In genomic region chr15:98170365-98170764, GRCm38 (mm10) we compare ENCODE assay signal across 10 mouse cellular contexts. TPM values are rescaled to one million over a fixed set of nuclear protein-coding genes. Genes with fewer than 3 reads are reported as not detected.
DNase-seq lines count a peak whose midpoint lies in the region; ATAC-seq lines count a peak whose summit lies in the region.
"Had no signal": no experiment of that assay in that cellular context is flagged by ENCODE, and none has a peak within 500 bp of the region (broad histone marks: within the 10 kb centered on the region; RNA-seq: fewer than 3 reads in every experiment).

No protein-coding gene starts in this region.

- H3K9me3 ChIP-seq in forebrain, embryonic 16.5 days (ENCODE audit: control insufficient read depth, low read length) = no peaks in the 10 kb centered on the region
- no peaks in the 10 kb centered on the region for H3K9me3 ChIP-seq in intestine, embryonic 15.5 days
- no peaks in the 10 kb centered on the region for H3K9me3 ChIP-seq in kidney, embryonic 16.5 days (ENCODE audit: low read length)

- H3K36me3 ChIP-seq in forebrain, embryonic 16.5 days (ENCODE audit: control insufficient read depth, insufficient read depth) = no peaks in the 10 kb centered on the region
- no peaks in the 10 kb centered on the region for H3K36me3 ChIP-seq in intestine, embryonic 15.5 days
- H3K36me3 ChIP-seq in kidney, embryonic 16.5 days (ENCODE audit: insufficient read depth, low read length) = no peaks in the 10 kb centered on the region

- intact Hi-C loops in heart, postnatal 36 days (cut with DNase I) = loop anchor here (5.0 kb wide), 1 partner anchor 78 kb away; the partner anchor contains the start of genes Pfkm and Senp1

- ATAC-seq in forebrain, embryonic 16.5 days = no peak
- no peak for ATAC-seq in intestine, embryonic 15.5 days
- ATAC-seq in kidney, embryonic 16.5 days (ENCODE audit: low FRiP score, low TSS enrichment) = no peak
- ATAC-seq: intestine, embryonic 16.5 days had no signal

- peaks cover 5% of the 10 kb centered on the region for H3K27me3 ChIP-seq in forebrain, embryonic 16.5 days (replicated peaks; ENCODE audit: control insufficient read depth, insufficient read depth, low read length)
- H3K27me3 ChIP-seq in intestine, embryonic 15.5 days (replicated peaks) = peaks cover 59% of the 10 kb centered on the region
- H3K27me3 ChIP-seq in kidney, embryonic 16.5 days (ENCODE audit: insufficient read depth, low read length) = peaks cover 56% of the 10 kb centered on the region

- H3K4me2 ChIP-seq in forebrain, embryonic 16.5 days (ENCODE audit: low read length) = peak overlapping the region; percentile 82
- H3K4me2 ChIP-seq in intestine, embryonic 15.5 days (replicated peaks) = no peak overlapping the region
- H3K4me2 ChIP-seq in kidney, embryonic 16.5 days (replicated peaks; ENCODE audit: low read depth, low read length) = no peak overlapping the region

- WGBS in forebrain, embryonic 16.5 days = 36% methylated on average over 7 of the region's 7 CpGs
- 36% methylated on average over 7 of the region's 7 CpGs for WGBS in intestine, embryonic 15.5 days
- 36% methylated on average over 7 of the region's 7 CpGs for WGBS in kidney, embryonic 16.5 days

- H3K27ac ChIP-seq in forebrain, embryonic 16.5 days (ENCODE audit: low read length) = no peak overlapping the region
- H3K27ac ChIP-seq in intestine, embryonic 15.5 days = no peak overlapping the region
- H3K27ac ChIP-seq in kidney, embryonic 16.5 days (ENCODE audit: low read length) = no peak overlapping the region
- H3K27ac ChIP-seq: macrophage had no signal

- peak; percentile 93 for DNase-seq in heart, adult 11 months
- no peak for DNase-seq in heart, adult 8-10 months (ENCODE audit: low spot score)
- peak; percentile 52 to 60 for DNase-seq in left cerebral cortex, adult 18-20 months (ENCODE audit: low spot score in 2 of 2)
- DNase-seq in right cerebral cortex, adult 2 months (ENCODE audit: low spot score in 2 of 2) = peak; percentile 71 to 72
- no peak for DNase-seq in heart, postnatal 36 days

- peaks cover 24% of the 10 kb centered on the region for H3K4me1 ChIP-seq in forebrain, embryonic 16.5 days (replicated peaks; ENCODE audit: control insufficient read depth, insufficient read depth, low read length)
- peaks cover 12% of the 10 kb centered on the region for H3K4me1 ChIP-seq in intestine, embryonic 15.5 days (replicated peaks)
- peaks cover 22% of the 10 kb centered on the region for H3K4me1 ChIP-seq in kidney, embryonic 16.5 days (ENCODE audit: insufficient read depth, low read length)

- no peak overlapping the region for H3K9ac ChIP-seq in forebrain, embryonic 16.5 days (replicated peaks; ENCODE audit: low read depth, low read length)
- H3K9ac ChIP-seq in intestine, embryonic 15.5 days = no peak overlapping the region
- no peak overlapping the region for H3K9ac ChIP-seq in kidney, embryonic 16.5 days (replicated peaks; ENCODE audit: low read length)

- peak overlapping the region; percentile 73 for H3K4me3 ChIP-seq in forebrain, embryonic 16.5 days (replicated peaks; ENCODE audit: low read length)
- no peak overlapping the region for H3K4me3 ChIP-seq in intestine, embryonic 15.5 days (replicated peaks)
- no peak overlapping the region for H3K4me3 ChIP-seq in kidney, embryonic 16.5 days (ENCODE audit: low read length)

RNA-seq across cellular contexts. Expression of gene Ccdc184, which starts 3.4 kb away (rescaled TPM):
- under 1 TPM; 0.41 to 0.84 (median 0.66) TPM for total RNA-seq in heart, adult 8-10 months (2022)
- 29.7 and 50.4 TPM in 2 replicates for polyA plus RNA-seq in forebrain, embryonic 16.5 days (2015; fragmentation: Nextera tagmentation; extraction: Ambion mirVana)
- 10 to 100 TPM; 22.5 to 23.2 TPM for total RNA-seq in left cerebral cortex, adult 18-20 months (2021)
- 1.6 and 1.7 TPM in 2 replicates for polyA plus RNA-seq in intestine, embryonic 15.5 days (2015; fragmentation: Nextera tagmentation; extraction: Ambion mirVana)
- polyA plus RNA-seq in kidney, embryonic 16.5 days (2015; fragmentation: Nextera tagmentation; extraction: Ambion mirVana) = 1.8 and 2.1 TPM in 2 replicates
- 1 to 10 TPM in 1 of 2 experiments, under 1 TPM in 1; 0.60 to 1.0 TPM for total RNA-seq in heart, postnatal 36 days (2021)
- polyA plus RNA-seq: macrophage had no signal

RNA-seq across cellular contexts. Expression of gene Asb8, which starts 4.9 kb away (rescaled TPM):
- total RNA-seq in heart, adult 8-10 months (2022) = 100 to 1,000 TPM; 116 to 127 (median 119) TPM
- polyA plus RNA-seq in forebrain, embryonic 16.5 days (2015; fragmentation: Nextera tagmentation; extraction: Ambion mirVana) = 48.5 and 51.1 TPM in 2 replicates
- total RNA-seq in left cerebral cortex, adult 18-20 months (2021) = 10 to 100 TPM; 49.5 to 53.6 TPM
- polyA plus RNA-seq in intestine, embryonic 15.5 days (2015; fragmentation: Nextera tagmentation; extraction: Ambion mirVana) = 46.6 and 49.5 TPM in 2 replicates
- 59.6 and 60.2 TPM in 2 replicates for polyA plus RNA-seq in kidney, embryonic 16.5 days (2015; fragmentation: Nextera tagmentation; extraction: Ambion mirVana)
- total RNA-seq in heart, postnatal 36 days (2021) = 100 to 1,000 TPM in 1 of 2 experiments, 10 to 100 TPM in 1; 98.7 to 109 TPM

RNA-seq across cellular contexts. Expression of gene Olfr288, which starts 25.0 kb away (rescaled TPM):
- total RNA-seq in heart, adult 8-10 months (2022) = not detected
- not detected in 2 replicates for polyA plus RNA-seq in forebrain, embryonic 16.5 days (2015; fragmentation: Nextera tagmentation; extraction: Ambion mirVana)
- not detected for total RNA-seq in left cerebral cortex, adult 18-20 months (2021)
- polyA plus RNA-seq in intestine, embryonic 15.5 days (2015; fragmentation: Nextera tagmentation; extraction: Ambion mirVana) = not detected in 2 replicates
- not detected in 2 replicates for polyA plus RNA-seq in kidney, embryonic 16.5 days (2015; fragmentation: Nextera tagmentation; extraction: Ambion mirVana)
- not detected for total RNA-seq in heart, postnatal 36 days (2021)
- polyA plus RNA-seq: intestine, embryonic 16.5 days; macrophage had no signal

RNA-seq across cellular contexts. Expression of gene Gm44579, which starts 50.4 kb away (rescaled TPM):
- total RNA-seq in heart, adult 8-10 months (2022) = not detected
- not detected in 2 replicates for polyA plus RNA-seq in forebrain, embryonic 16.5 days (2015; fragmentation: Nextera tagmentation; extraction: Ambion mirVana)
- under 1 TPM in 1 of 2 experiments, not detected in 1; 0.37 TPM for total RNA-seq in left cerebral cortex, adult 18-20 months (2021)
- not detected in 2 replicates for polyA plus RNA-seq in intestine, embryonic 15.5 days (2015; fragmentation: Nextera tagmentation; extraction: Ambion mirVana)
- not detected in 2 replicates for polyA plus RNA-seq in kidney, embryonic 16.5 days (2015; fragmentation: Nextera tagmentation; extraction: Ambion mirVana)
- not detected for total RNA-seq in heart, postnatal 36 days (2021)
- polyA plus RNA-seq: intestine, embryonic 16.5 days; macrophage had no signal

RNA-seq across cellular contexts. Expression of gene Olfr287, which starts 50.5 kb away (rescaled TPM):
- not detected for total RNA-seq in heart, adult 8-10 months (2022)
- polyA plus RNA-seq in forebrain, embryonic 16.5 days (2015; fragmentation: Nextera tagmentation; extraction: Ambion mirVana) = not detected in 2 replicates
- total RNA-seq in left cerebral cortex, adult 18-20 months (2021) = 1 to 10 TPM; 3.9 to 4.9 TPM
- not detected in 2 replicates for polyA plus RNA-seq in intestine, embryonic 15.5 days (2015; fragmentation: Nextera tagmentation; extraction: Ambion mirVana)
- polyA plus RNA-seq in kidney, embryonic 16.5 days (2015; fragmentation: Nextera tagmentation; extraction: Ambion mirVana) = not detected in 2 replicates
- total RNA-seq in heart, postnatal 36 days (2021) = not detected
- polyA plus RNA-seq: intestine, embryonic 16.5 days; macrophage had no signal

Comparison
In these comparisons a context has a peak if more than half of its experiments do, and no peak if none do; other contexts are left out.
1. DNase-seq: peak in heart, adult 11 months (single experiment), left cerebral cortex, adult 18-20 months (2 of 2) and right cerebral cortex, adult 2 months (2 of 2); none in heart, adult 8-10 months (single experiment) and heart, postnatal 36 days (0 of 2).
2. RNA of gene Ccdc184, which starts 3.4 kb away (total RNA-seq): 22.5 to 23.2 TPM in left cerebral cortex, adult 18-20 months; 0.60 to 1.0 TPM in heart, postnatal 36 days and 0.41 to 0.84 TPM in heart, adult 8-10 months; every median in the first group is over 10 times any median in the second.